Mouse (Mus musculus) liver, postnatal 0 days (tissue): ENCODE measurements around the gene Tbc1d5.

Experiments used
- CTCF ChIP-seq: sonication (generic); IDR thresholded peaks from 2 replicates; pipeline ENCODE4 v1.5.1; 2016; ENCODE audit warnings: antibody characterized with exemption, low read depth
- EP300 ChIP-seq: IDR thresholded peaks from 2 replicates; pipeline ENCODE4 v1.6.1; 2016; ENCODE audit warnings: antibody characterized with exemption, low read depth, mild to moderate bottlenecking

GRCm38 (mm10) chr17:51013908-51014307, 165.2 kb downstream of the Tbc1d5 start:
- TF ChIP-seq CTCF (no peak), EP300 (no peak)
